Mouse (Mus musculus) liver, adult 2 months (tissue): ENCODE data around the gene Ipmk. TPM values are rescaled to one million over a fixed set of nuclear protein-coding genes. Genes with fewer than 3 reads are reported as not detected.

Experiments
- DNase-seq: peaks from one replicate; pipeline ENCODE4 v3.0.0-alpha.2; 2011; ENCODE audit warnings: low read depth, low spot score; ENCODE audit errors: extremely low read depth
- H3K27ac ChIP-seq: fragments of 200-500 bp; replicated peaks from 2 replicates; pipeline ENCODE4 v1.5.1; 2012; ENCODE audit warnings: low read depth, mild to moderate bottlenecking, control low read depth, inconsistent platforms, low read length; ENCODE audit not compliant: insufficient read depth
- H3K27me3 ChIP-seq: fragments of 200-500 bp; 2 replicates; pipeline ENCODE4 v1.6.1; 2012; ENCODE audit warnings: mild to moderate bottlenecking, moderate library complexity, low read length, inconsistent platforms; ENCODE audit not compliant: control insufficient read depth, insufficient read depth
- H3K36me3 ChIP-seq: fragments of 200-500 bp; 2 replicates; pipeline ENCODE4 v1.6.1; 2012; ENCODE audit warnings: low read length, inconsistent platforms; ENCODE audit not compliant: control insufficient read depth, insufficient read depth
- H3K4me1 ChIP-seq: fragments of 200-500 bp; 2 replicates; pipeline ENCODE4 v1.6.1; 2011; ENCODE audit warnings: low read length; ENCODE audit not compliant: control insufficient read depth, insufficient read depth
- H3K4me3 ChIP-seq: fragments of 200-500 bp; 2 replicates; pipeline ENCODE4 v1.5.1; 2011; ENCODE audit warnings: low read depth, mild to moderate bottlenecking, control low read depth, low read length, moderate library complexity; ENCODE audit not compliant: insufficient read depth
- H3K79me2 ChIP-seq: fragments of 200-500 bp; 2 replicates; pipeline ENCODE4 v1.6.1; 2012; ENCODE audit warnings: inconsistent platforms, mild to moderate bottlenecking, low read length, moderate library complexity; ENCODE audit not compliant: control insufficient read depth, insufficient read depth
- H3K9ac ChIP-seq: fragments of 200-500 bp; 2 replicates; pipeline ENCODE4 v1.6.1; 2012; ENCODE audit warnings: low read depth, mild to moderate bottlenecking, control low read depth, inconsistent platforms, low read length
- CTCF ChIP-seq: fragments of 200-500 bp; IDR thresholded peaks from 2 replicates; pipeline ENCODE4 v1.5.1; 2011; ENCODE audit warnings: low read depth, low read length, control low read depth
- POLR2A ChIP-seq: fragments of 200-500 bp; IDR thresholded peaks from 2 replicates; pipeline ENCODE4 v1.6.1; 2011; ENCODE audit warnings: low read length, control low read depth; ENCODE audit not compliant: insufficient read depth; ENCODE audit errors: extremely low read depth
- WGBS: fragments of 180-500 bp; shearing (Covaris S2); methylation state at CpG from one replicate; pipeline ENCODE4 v1.1.7; 2018; 5-methylcytosine and 5-hydroxymethylcytosine counted together
- polyA plus RNA-seq: library from polyadenylated mRNA; depleted of rRNA; stranded (reverse); fragments of >200 nt; gene quantifications from 2 replicates; pipeline ENCODE4 v1.2.3, GENCODE M21; 2012
- total RNA-seq: library from RNA; depleted of rRNA; stranded (reverse); fragments of >200 nt; gene quantifications from 2 replicates; pipeline ENCODE4 v1.2.3, GENCODE M21; 2014

Gene Ipmk
- total and polyA plus RNA-seq, 2 experiments = 11.6 to 46.2 TPM

- Histone ChIP-seq H3K9ac (no peak overlapping the region), H3K27ac (no peak overlapping the region), H3K4me3 (no peak overlapping the region), H3K79me2 (peaks cover 31% of the 10 kb centered on the region), H3K27me3 (no peaks in the 10 kb centered on the region), H3K4me1 (peaks cover 10% of the 10 kb centered on the region), H3K36me3 (peaks cover 4% of the 10 kb centered on the region; the same call in 1 of the 2 replicates)
- DNase-seq = no peak
- WGBS = 89% methylated on average over 8 of the region's 8 CpGs
- TF ChIP-seq CTCF = no peak
- no peak for TF ChIP-seq POLR2A
Measured at GRCm38 (mm10) chr10:71363440-71363839, 15.9 kb downstream of the Ipmk start.

- TF ChIP-seq POLR2A (no peak), CTCF (no peak)
- WGBS = 96% methylated on average over 10 of the region's 10 CpGs
- Histone ChIP-seq H3K27me3 (no peaks in the 10 kb centered on the region), H3K36me3 (peaks cover 4% of the 10 kb centered on the region; the same call in 1 of the 2 replicates), H3K27ac (no peak overlapping the region), H3K79me2 (peaks cover 27% of the 10 kb centered on the region), H3K9ac (no peak overlapping the region), H3K4me3 (no peak overlapping the region), H3K4me1 (peaks cover 11% of the 10 kb centered on the region)
- no peak for DNase-seq
Measured at GRCm38 (mm10) chr10:71363858-71364257, 16.3 kb downstream of the Ipmk start.

- peak; percentile 94 for DNase-seq
- no peak overlapping the region for H3K4me3 ChIP-seq
- peaks cover 10% of the 10 kb centered on the region; the same call in 1 of the 2 replicates for H3K36me3 ChIP-seq
- H3K9ac ChIP-seq = peak overlapping the region; percentile 15
- peaks cover 18% of the 10 kb centered on the region for H3K4me1 ChIP-seq
- H3K27me3 ChIP-seq = no peaks in the 10 kb centered on the region
- WGBS = 26% methylated on average over 16 of the region's 16 CpGs
- TF ChIP-seq POLR2A (no peak), CTCF (no peak)
- H3K27ac ChIP-seq = peak overlapping the region; percentile 73
- peaks cover 17% of the 10 kb centered on the region; the same call in 1 of the 2 replicates for H3K79me2 ChIP-seq
Measured at GRCm38 (mm10) chr10:71368128-71368940, 20.8 kb downstream of the Ipmk start.

GRCm38 (mm10) chr10:71369466-71369865 is 21.9 kb downstream of the Ipmk start:
- TF ChIP-seq CTCF = no peak
- TF ChIP-seq POLR2A = no peak
- Histone ChIP-seq H3K4me3 (no peak overlapping the region), H3K4me1 (peaks cover 18% of the 10 kb centered on the region), H3K9ac (no peak overlapping the region), H3K27ac (peak overlapping the region; percentile 55), H3K27me3 (no peaks in the 10 kb centered on the region), H3K36me3 (peaks cover 13% of the 10 kb centered on the region; the same call in 1 of the 2 replicates), H3K79me2 (peaks cover 13% of the 10 kb centered on the region; the same call in 1 of the 2 replicates)
- DNase-seq = peak; percentile 75
- WGBS = 24% methylated on average over 3 of the region's 3 CpGs

- H3K79me2 ChIP-seq = peaks cover 13% of the 10 kb centered on the region; the same call in 1 of the 2 replicates
- H3K4me1 ChIP-seq = peaks cover 24% of the 10 kb centered on the region
- no peak overlapping the region for H3K4me3 ChIP-seq
- no peak overlapping the region for H3K9ac ChIP-seq
- no peaks in the 10 kb centered on the region for H3K27me3 ChIP-seq
- no peak for DNase-seq
- peaks cover 16% of the 10 kb centered on the region; the same call in 1 of the 2 replicates for H3K36me3 ChIP-seq
- whole genome bisulfite sequencing = 87% methylated on average over 6 of the region's 6 CpGs
- no peak for TF ChIP-seq POLR2A
- no peak for TF ChIP-seq CTCF
- no peak overlapping the region for H3K27ac ChIP-seq
Measured at GRCm38 (mm10) chr10:71371881-71372280, 24.3 kb downstream of the Ipmk start.

DNA sequence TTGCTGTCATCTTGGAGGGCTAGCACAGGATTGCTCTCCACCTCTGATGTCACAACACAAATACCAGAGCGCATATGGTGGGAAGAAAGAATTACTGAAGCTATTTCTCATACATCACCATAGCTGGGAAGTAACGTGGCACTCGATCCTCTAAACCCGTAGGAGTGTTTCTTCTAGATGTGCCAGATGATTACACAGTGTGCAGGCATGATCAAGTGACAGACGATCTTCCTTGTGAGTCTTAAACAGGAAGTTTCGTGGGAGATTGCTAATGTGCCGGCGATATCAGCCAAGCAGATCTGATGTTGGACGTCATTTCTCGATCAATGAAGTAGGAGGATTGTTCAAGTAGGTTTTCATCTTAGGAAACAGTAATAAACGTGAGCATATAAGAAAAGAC is 26.1 kb downstream of the Ipmk start:
- H3K4me1 ChIP-seq = peaks cover 13% of the 10 kb centered on the region
- no peak for DNase-seq
- TF ChIP-seq POLR2A (no peak), CTCF (no peak)
- H3K27me3 ChIP-seq = no peaks in the 10 kb centered on the region
- no peak overlapping the region for H3K9ac ChIP-seq
- 91% methylated on average over 11 of the region's 11 CpGs for WGBS
- peaks cover 24% of the 10 kb centered on the region; the same call in 1 of the 2 replicates for H3K36me3 ChIP-seq
- H3K27ac ChIP-seq = no peak overlapping the region
- H3K4me3 ChIP-seq = no peak overlapping the region
- H3K79me2 ChIP-seq = peaks cover 13% of the 10 kb centered on the region; the same call in 1 of the 2 replicates
